Mouse (Mus musculus): Measurements from ENCODE around the gene Sgk2. TPM values are rescaled to one million over a fixed set of nuclear protein-coding genes. Genes with fewer than 3 reads are reported as not detected.
A peak's percentile ranks its signal among the peaks of the same experiment; 100 is the strongest.

Sgk2 gene
- polyA plus RNA-seq (2015; fragmentation: Nextera tagmentation; extraction: Ambion mirVana) = 0.09 TPM in 1 of 2 replicates, not detected in the other

- 44% methylated on average over 8 of the region's 8 CpGs for WGBS
- H3K4me2 ChIP-seq (ENCODE audit: low read depth, low read length) = no peak within 1 kb of the TSS
- no peak within 1 kb of the TSS for H3K9ac ChIP-seq (ENCODE audit: low read length)
These were observed at the start of gene Sgk2 for GRCm38 (mm10) chr2:162987218-162987617. Gene Sgk2, plus strand, starts transcription at chr2:162987330.

GRCm38 (mm10) chr2:162939562-162939961 lies 47.6 kb upstream of the Sgk2 start:
- ATAC-seq (replicated peaks; ENCODE audit: extremely low read depth, insufficient read depth, low FRiP score) = no peak
- no peak overlapping the region for H3K4me3 ChIP-seq (ENCODE audit: low read length)
- H3K27me3 ChIP-seq (ENCODE audit: control insufficient read depth, insufficient read depth, low read length) = peaks cover 15% of the 10 kb centered on the region; the same call in 1 of the 2 replicates
- H3K36me3 ChIP-seq (ENCODE audit: control insufficient read depth, insufficient read depth) = peaks cover 48% of the 10 kb centered on the region
- H3K9ac ChIP-seq (ENCODE audit: low read length) = no peak overlapping the region
- 70% methylated on average over 1 of the region's 1 CpGs for WGBS
- H3K4me1 ChIP-seq (ENCODE audit: control insufficient read depth, insufficient read depth, low read length) = peaks cover 5% of the 10 kb centered on the region; the same call in 1 of the 2 replicates
- H3K27ac ChIP-seq (ENCODE audit: low read length) = no peak overlapping the region
- H3K9me3 ChIP-seq (replicated peaks; ENCODE audit: control insufficient read depth, low read length) = no peaks in the 10 kb centered on the region
- H3K4me2 ChIP-seq (ENCODE audit: low read depth, low read length) = no peak overlapping the region

More at GRCm38 (mm10) chr2:162987218-162987617, at the start of gene Sgk2:
- Histone ChIP-seq H3K9me3 (replicated peaks; ENCODE audit: control insufficient read depth, low read length) (no peaks in the 10 kb centered on the region), H3K4me3 (ENCODE audit: low read length) (no peak within 1 kb of the TSS), H3K4me1 (ENCODE audit: control insufficient read depth, insufficient read depth, low read length) (peaks cover 3% of the 10 kb centered on the region; the same call in 1 of the 2 replicates), H3K36me3 (ENCODE audit: control insufficient read depth, insufficient read depth) (no peaks in the 10 kb centered on the region), H3K27ac (ENCODE audit: low read length) (no peak within 1 kb of the TSS), H3K27me3 (ENCODE audit: control insufficient read depth, insufficient read depth, low read length) (no peaks in the 10 kb centered on the region)
- ATAC-seq (replicated peaks; ENCODE audit: extremely low read depth, insufficient read depth, low FRiP score) = no peak

GRCm38 (mm10) chr2:162943148-162943846 lies 43.8 kb upstream of the Sgk2 start, which contains the start of gene L3mbtl1:
Gene L3mbtl1, plus strand, starts transcription at chr2:162943472.
- no peak within 1 kb of the TSS for H3K27ac ChIP-seq (ENCODE audit: low read length)
- H3K36me3 ChIP-seq (ENCODE audit: control insufficient read depth, insufficient read depth) = peaks cover 22% of the 10 kb centered on the region
- peak within 1 kb of the TSS; percentile 98 for H3K4me2 ChIP-seq (ENCODE audit: low read depth, low read length)
- H3K4me3 ChIP-seq (ENCODE audit: low read length) = peak within 1 kb of the TSS; percentile 74
- H3K9me3 ChIP-seq (replicated peaks; ENCODE audit: control insufficient read depth, low read length) = no peaks in the 10 kb centered on the region
- peaks cover 5% of the 10 kb centered on the region; the same call in 1 of the 2 replicates for H3K4me1 ChIP-seq (ENCODE audit: control insufficient read depth, insufficient read depth, low read length)
- H3K27me3 ChIP-seq (ENCODE audit: control insufficient read depth, insufficient read depth, low read length) = peaks cover 17% of the 10 kb centered on the region; the same call in 1 of the 2 replicates
- under 1% methylated on average over 40 of the region's 40 CpGs for WGBS
- peak; percentile 55 for ATAC-seq (replicated peaks; ENCODE audit: extremely low read depth, insufficient read depth, low FRiP score)
- H3K9ac ChIP-seq (ENCODE audit: low read length) = peak within 1 kb of the TSS; percentile 73

DNA sequence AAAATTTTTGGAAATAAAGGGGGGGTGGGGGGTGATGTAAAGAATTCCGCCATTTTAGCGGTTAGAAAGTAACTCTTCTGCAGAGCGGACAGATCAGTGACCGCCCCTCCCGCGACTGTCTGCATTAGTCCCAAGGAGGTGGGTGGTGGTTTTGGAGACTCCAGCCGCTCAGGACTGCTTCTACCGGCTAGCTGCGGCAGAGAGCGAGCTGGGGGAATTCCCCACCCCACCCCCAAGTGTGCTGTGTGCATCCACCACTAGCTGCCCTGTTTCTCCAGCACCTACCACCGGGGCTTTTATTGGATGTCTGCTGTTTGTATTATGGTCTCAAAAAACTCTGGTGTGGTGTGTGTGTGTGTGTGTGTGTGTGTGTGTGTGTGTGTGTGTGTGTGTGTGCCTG lies 43.2 kb upstream of the Sgk2 start:
- Histone ChIP-seq H3K27me3 (ENCODE audit: control insufficient read depth, insufficient read depth, low read length) (peaks cover 17% of the 10 kb centered on the region; the same call in 1 of the 2 replicates), H3K27ac (ENCODE audit: low read length) (no peak overlapping the region), H3K4me3 (ENCODE audit: low read length) (peak overlapping the region; percentile 74), H3K4me2 (ENCODE audit: low read depth, low read length) (peak overlapping the region; percentile 98), H3K9ac (ENCODE audit: low read length) (no peak overlapping the region), H3K36me3 (ENCODE audit: control insufficient read depth, insufficient read depth) (peaks cover 16% of the 10 kb centered on the region), H3K9me3 (replicated peaks; ENCODE audit: control insufficient read depth, low read length) (no peaks in the 10 kb centered on the region), H3K4me1 (ENCODE audit: control insufficient read depth, insufficient read depth, low read length) (peaks cover 5% of the 10 kb centered on the region; the same call in 1 of the 2 replicates)
- 8% methylated on average over 11 of the region's 11 CpGs for WGBS
- ATAC-seq (replicated peaks; ENCODE audit: extremely low read depth, insufficient read depth, low FRiP score) = peak; percentile 20; the same call in 1 of the 2 replicates

- no peaks in the 10 kb centered on the region for H3K9me3 ChIP-seq (replicated peaks; ENCODE audit: control insufficient read depth, low read length)
- H3K9ac ChIP-seq (ENCODE audit: low read length) = no peak overlapping the region
- H3K4me3 ChIP-seq (ENCODE audit: low read length) = no peak overlapping the region
- no peak for ATAC-seq (replicated peaks; ENCODE audit: extremely low read depth, insufficient read depth, low FRiP score)
- no peaks in the 10 kb centered on the region for H3K36me3 ChIP-seq (ENCODE audit: control insufficient read depth, insufficient read depth)
- H3K27ac ChIP-seq (ENCODE audit: low read length) = no peak overlapping the region
- H3K4me1 ChIP-seq (ENCODE audit: control insufficient read depth, insufficient read depth, low read length) = peaks cover 5% of the 10 kb centered on the region; the same call in 1 of the 2 replicates
- H3K27me3 ChIP-seq (ENCODE audit: control insufficient read depth, insufficient read depth, low read length) = peaks cover 15% of the 10 kb centered on the region; the same call in 1 of the 2 replicates
- 80% methylated on average over 5 of the region's 5 CpGs for WGBS
- no peak overlapping the region for H3K4me2 ChIP-seq (ENCODE audit: low read depth, low read length)
These were observed 40.2 kb upstream of the Sgk2 start for GRCm38 (mm10) chr2:162946964-162947363.

DNA sequence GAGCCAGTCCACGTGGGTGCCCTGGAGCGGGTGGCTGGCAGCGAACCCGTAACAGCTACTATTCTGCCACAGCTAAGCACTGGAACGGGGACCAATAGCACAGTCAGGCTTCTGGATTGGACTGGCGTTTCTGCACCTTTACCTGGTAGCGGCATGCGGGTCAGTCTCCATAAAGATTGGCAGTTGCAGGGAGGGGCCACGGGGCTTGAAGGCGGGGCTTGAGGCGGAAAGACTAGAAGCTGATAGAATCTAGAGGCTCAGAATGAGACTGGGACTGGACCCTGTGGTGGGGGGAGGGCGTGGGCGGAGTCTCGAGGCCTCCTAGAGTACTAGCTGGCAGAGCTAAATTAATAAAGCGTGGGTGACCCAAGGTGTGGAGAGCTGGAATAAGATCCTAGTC lies 39.4 kb upstream of the Sgk2 start:
- Histone ChIP-seq H3K9ac (ENCODE audit: low read length) (no peak overlapping the region), H3K9me3 (replicated peaks; ENCODE audit: control insufficient read depth, low read length) (no peaks in the 10 kb centered on the region), H3K4me3 (ENCODE audit: low read length) (peak overlapping the region; percentile 29), H3K27ac (ENCODE audit: low read length) (no peak overlapping the region), H3K4me2 (ENCODE audit: low read depth, low read length) (peak overlapping the region; percentile 54), H3K36me3 (ENCODE audit: control insufficient read depth, insufficient read depth) (no peaks in the 10 kb centered on the region), H3K27me3 (ENCODE audit: control insufficient read depth, insufficient read depth, low read length) (peaks cover 12% of the 10 kb centered on the region; the same call in 1 of the 2 replicates), H3K4me1 (ENCODE audit: control insufficient read depth, insufficient read depth, low read length) (peaks cover 3% of the 10 kb centered on the region; the same call in 1 of the 2 replicates)
- ATAC-seq (replicated peaks; ENCODE audit: extremely low read depth, insufficient read depth, low FRiP score) = no peak
- WGBS = 33% methylated on average over 15 of the region's 15 CpGs

DNA sequence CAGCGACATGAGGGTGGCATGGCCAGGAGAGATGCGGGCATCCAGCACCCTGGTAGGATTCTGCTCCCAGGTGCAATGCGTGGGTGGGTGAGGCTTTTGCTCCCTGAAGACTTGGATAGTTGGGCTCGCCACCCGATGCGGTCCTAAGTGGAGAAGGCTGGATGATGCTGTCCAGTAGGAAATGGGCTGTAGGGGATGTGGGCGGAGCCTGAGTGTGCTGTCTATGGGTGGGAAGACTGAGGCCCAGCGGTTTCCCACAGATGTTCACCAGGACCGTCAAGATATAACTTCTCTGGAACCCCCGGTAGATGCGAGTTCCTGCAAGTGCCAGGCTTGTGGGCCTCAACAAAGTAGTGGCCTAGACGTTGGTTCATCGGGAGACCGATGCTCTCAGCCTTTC lies 38.9 kb upstream of the Sgk2 start:
- Histone ChIP-seq H3K27ac (ENCODE audit: low read length) (no peak overlapping the region), H3K4me1 (ENCODE audit: control insufficient read depth, insufficient read depth, low read length) (no peaks in the 10 kb centered on the region), H3K9ac (ENCODE audit: low read length) (no peak overlapping the region), H3K9me3 (replicated peaks; ENCODE audit: control insufficient read depth, low read length) (no peaks in the 10 kb centered on the region), H3K4me3 (ENCODE audit: low read length) (peak overlapping the region; percentile 29), H3K36me3 (ENCODE audit: control insufficient read depth, insufficient read depth) (no peaks in the 10 kb centered on the region), H3K27me3 (ENCODE audit: control insufficient read depth, insufficient read depth, low read length) (peaks cover 11% of the 10 kb centered on the region; the same call in 1 of the 2 replicates), H3K4me2 (ENCODE audit: low read depth, low read length) (peak overlapping the region; percentile 54)
- 51% methylated on average over 14 of the region's 14 CpGs for WGBS
- ATAC-seq (replicated peaks; ENCODE audit: extremely low read depth, insufficient read depth, low FRiP score) = no peak

DNA sequence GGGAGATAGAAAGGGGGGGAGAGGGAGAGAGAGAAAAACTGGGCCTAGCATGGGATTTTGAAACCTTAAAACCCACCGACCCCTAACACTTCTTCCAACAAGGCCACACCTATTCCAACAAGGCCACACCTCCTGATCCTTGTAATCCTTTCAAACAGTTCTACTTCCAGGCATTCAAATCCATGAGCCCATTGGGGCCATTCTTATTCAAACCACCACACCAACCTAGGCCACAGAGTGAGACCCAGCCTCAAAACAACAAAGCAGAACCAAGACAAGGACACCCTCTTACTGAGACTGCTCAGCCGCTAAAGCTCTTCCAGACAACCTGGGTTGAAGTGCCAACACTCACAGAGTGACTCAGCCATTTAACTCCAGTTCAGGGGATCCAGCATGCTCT lies 36.4 kb upstream of the Sgk2 start:
- H3K4me1 ChIP-seq (ENCODE audit: control insufficient read depth, insufficient read depth, low read length) = no peaks in the 10 kb centered on the region
- no peak for ATAC-seq (replicated peaks; ENCODE audit: extremely low read depth, insufficient read depth, low FRiP score)
- WGBS = 83% methylated on average over 2 of the region's 2 CpGs
- H3K4me2 ChIP-seq (ENCODE audit: low read depth, low read length) = no peak overlapping the region
- H3K27ac ChIP-seq (ENCODE audit: low read length) = no peak overlapping the region
- H3K9ac ChIP-seq (ENCODE audit: low read length) = no peak overlapping the region
- H3K9me3 ChIP-seq (replicated peaks; ENCODE audit: control insufficient read depth, low read length) = no peaks in the 10 kb centered on the region
- no peak overlapping the region for H3K4me3 ChIP-seq (ENCODE audit: low read length)
- no peaks in the 10 kb centered on the region; the same call in 1 of the 2 replicates for H3K27me3 ChIP-seq (ENCODE audit: control insufficient read depth, insufficient read depth, low read length)
- H3K36me3 ChIP-seq (ENCODE audit: control insufficient read depth, insufficient read depth) = no peaks in the 10 kb centered on the region

- Histone ChIP-seq H3K4me3 (ENCODE audit: low read length) (no peak overlapping the region), H3K9ac (ENCODE audit: low read length) (no peak overlapping the region), H3K4me2 (ENCODE audit: low read depth, low read length) (no peak overlapping the region), H3K4me1 (ENCODE audit: control insufficient read depth, insufficient read depth, low read length) (no peaks in the 10 kb centered on the region), H3K27ac (ENCODE audit: low read length) (no peak overlapping the region), H3K36me3 (ENCODE audit: control insufficient read depth, insufficient read depth) (no peaks in the 10 kb centered on the region), H3K27me3 (ENCODE audit: control insufficient read depth, insufficient read depth, low read length) (no peaks in the 10 kb centered on the region), H3K9me3 (replicated peaks; ENCODE audit: control insufficient read depth, low read length) (no peaks in the 10 kb centered on the region)
- no peak for ATAC-seq (replicated peaks; ENCODE audit: extremely low read depth, insufficient read depth, low FRiP score)
- 83% methylated on average over 2 of the region's 2 CpGs for WGBS
These were observed 30.3 kb upstream of the Sgk2 start for GRCm38 (mm10) chr2:162956843-162957242.
